Mouse (Mus musculus): ENCODE data around the gene Stra6l. TPM values are rescaled to one million over a fixed set of nuclear protein-coding genes. Genes with fewer than 3 reads are reported as not detected.

Stra6l gene
- polyA plus RNA-seq, 1 experiment: 0.10 TPM

DNA sequence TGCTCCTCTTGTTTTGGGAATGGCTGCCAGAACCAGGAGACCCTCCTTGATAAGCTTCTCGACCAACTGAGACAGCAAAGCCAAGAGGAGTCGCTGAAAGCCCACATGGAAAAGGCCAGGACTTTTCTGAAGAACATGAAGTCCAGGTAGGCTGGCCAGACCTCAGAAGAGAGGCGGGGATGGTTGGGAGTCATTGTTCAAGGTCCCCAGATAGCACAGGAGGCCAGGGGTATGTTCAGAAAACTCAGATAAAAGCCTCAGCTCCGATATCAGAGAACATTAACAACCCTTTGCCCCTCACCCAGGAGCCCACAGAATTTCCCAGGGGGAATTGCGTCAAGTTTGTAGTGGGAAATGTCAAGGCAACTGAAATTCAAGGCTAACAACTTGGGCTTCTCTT lies 62.8 kb downstream of the Stra6l start:
- no peak for DNase-seq (ENCODE audit: extremely low spot score in 1 of 2, low spot score in 1 of 2)

- no peak for DNase-seq (ENCODE audit: extremely low spot score in 1 of 2, low spot score in 1 of 2)
These were observed 63.4 kb downstream of the Stra6l start for GRCm38 (mm10) chr4:45911876-45912275.

DNA sequence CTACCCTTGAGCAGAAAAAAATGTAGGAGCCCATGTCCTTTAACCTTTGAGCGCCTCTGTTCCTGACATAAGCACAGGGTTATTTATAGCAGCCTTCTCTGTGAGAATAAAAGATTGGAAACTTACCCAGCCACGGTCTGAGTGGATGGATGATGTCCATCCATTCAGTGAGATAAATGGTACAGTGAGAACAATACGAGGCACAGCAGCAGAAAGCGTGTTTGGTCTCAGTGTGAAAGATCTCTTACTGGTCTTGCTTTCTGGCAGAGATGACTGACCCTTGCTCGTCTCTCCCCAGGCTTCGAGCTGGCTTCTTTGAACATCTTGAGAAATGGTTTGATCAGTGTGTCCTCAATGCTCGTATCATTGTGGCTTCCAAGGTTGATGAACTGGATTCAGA lies 68.6 kb downstream of the Stra6l start:
- no peak for DNase-seq (ENCODE audit: extremely low spot score in 1 of 2, low spot score in 1 of 2)

GRCm38 (mm10) chr4:45921663-45922435 lies 73.4 kb downstream of the Stra6l start:
- DNase-seq (ENCODE audit: extremely low spot score in 1 of 2, low spot score in 1 of 2): no peak

DNA sequence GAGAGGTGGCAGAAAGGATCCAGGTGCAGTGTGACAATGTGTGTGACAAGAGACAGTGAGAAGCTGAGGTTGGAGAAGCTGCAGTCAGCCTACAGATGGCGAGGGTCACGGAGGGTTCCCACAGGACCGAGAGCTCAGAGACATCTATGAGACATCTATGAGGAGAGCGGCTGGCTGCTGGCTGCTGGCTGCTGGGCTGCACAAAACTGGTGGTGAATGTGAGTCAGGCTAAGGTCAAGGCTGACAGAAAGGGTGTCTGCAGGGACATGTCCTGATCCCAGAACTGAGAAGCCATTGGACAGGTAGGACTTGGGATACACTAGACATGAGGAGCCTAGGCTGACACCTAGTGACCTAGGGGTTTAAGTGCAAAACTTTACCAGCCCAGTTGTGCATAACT lies 75.5 kb downstream of the Stra6l start:
- DNase-seq (ENCODE audit: extremely low spot score in 1 of 2, low spot score in 1 of 2): no peak

- no peak for DNase-seq (ENCODE audit: extremely low spot score in 1 of 2, low spot score in 1 of 2)
These were observed 80.1 kb downstream of the Stra6l start for GRCm38 (mm10) chr4:45928561-45928960.

Other genes starting within 250 kb of the Stra6l start
- 7.6 and 8.6 TPM in 2 replicates for gene Aldh1b1, start 49.6 kb upstream of the Stra6l start, polyA plus RNA-seq (2012; rRNA removed)
- 13.1 and 13.8 TPM in 2 replicates for gene Igfbpl1, start 21.7 kb upstream of the Stra6l start, polyA plus RNA-seq (2012; rRNA removed)
- 0.08 and 0.10 TPM in 2 replicates for gene Ccdc180, start 41.6 kb downstream of the Stra6l start, polyA plus RNA-seq (2012; rRNA removed)
- 28.2 and 30.7 TPM in 2 replicates for gene Tdrd7, start 116.7 kb downstream of the Stra6l start, polyA plus RNA-seq (2012; rRNA removed)
- gene Tmod1, start 190.3 kb downstream of the Stra6l start, polyA plus RNA-seq (2012; rRNA removed): 58.6 and 63.5 TPM in 2 replicates

Data from frontal cortex, adult 2 months (tissue).